Mouse (Mus musculus): ENCODE results near the gene Tmem53. TPM values are rescaled to one million over a fixed set of nuclear protein-coding genes. Genes with fewer than 3 reads are reported as not detected.

Tmem53 gene
- polyA plus RNA-seq, 1 experiment from 2014 or later = 8.8 TPM

DNA sequence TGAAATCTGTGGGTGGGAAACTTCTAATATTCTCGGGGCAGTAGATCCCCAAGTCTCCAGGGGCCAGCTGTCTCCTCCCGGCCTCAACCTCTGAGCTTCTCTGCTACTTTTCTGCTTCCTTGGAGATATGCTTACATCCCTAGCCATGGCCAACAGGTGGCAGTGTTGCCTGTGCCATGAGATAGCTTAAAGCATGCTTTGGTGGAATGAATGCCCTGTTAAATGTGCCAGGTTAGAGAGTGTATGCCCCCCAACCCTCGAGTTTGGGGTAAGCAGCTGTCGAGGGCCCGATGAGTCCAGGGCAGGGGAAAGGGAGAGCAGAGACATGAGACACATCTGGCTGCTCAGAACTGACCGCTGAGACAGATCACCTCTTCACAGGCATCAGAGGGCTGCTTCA is 18.5 kb downstream of the Tmem53 start:
- H3K9me3 ChIP-seq = peaks cover 12% of the 10 kb centered on the region
- ATAC-seq (ENCODE audit: insufficient number of reproducible peaks, insufficient read depth, low FRiP score, low TSS enrichment, low read depth) = 0 out of 2 replicates have a peak, but pooled peaks have one; percentile 1
- peaks cover 51% of the 10 kb centered on the region for H3K36me3 ChIP-seq
- H3K27ac ChIP-seq = peak overlapping the region; percentile 20; the same call in 1 of the 2 replicates
- no peak overlapping the region for H3K4me3 ChIP-seq (replicated peaks)
- no peak overlapping the region for H3K4me2 ChIP-seq
- WGBS = 12% methylated on average over 6 of the region's 6 CpGs
- no peaks in the 10 kb centered on the region for H3K27me3 ChIP-seq
- peaks cover 26% of the 10 kb centered on the region for H3K4me1 ChIP-seq (replicated peaks)
- no peak overlapping the region for H3K9ac ChIP-seq (replicated peaks)

GRCm38 (mm10) chr4:117272459-117272858 is 20.7 kb downstream of the Tmem53 start:
- peaks cover 72% of the 10 kb centered on the region for H3K36me3 ChIP-seq
- H3K9ac ChIP-seq (replicated peaks) = no peak overlapping the region
- no peak overlapping the region for H3K4me3 ChIP-seq (replicated peaks)
- H3K9me3 ChIP-seq = peaks cover 12% of the 10 kb centered on the region
- ATAC-seq (ENCODE audit: insufficient number of reproducible peaks, insufficient read depth, low FRiP score, low TSS enrichment, low read depth) = peak; percentile 69
- H3K27me3 ChIP-seq = no peaks in the 10 kb centered on the region
- WGBS = 3% methylated on average over 12 of the region's 12 CpGs
- peaks cover 26% of the 10 kb centered on the region for H3K4me1 ChIP-seq (replicated peaks)
- H3K27ac ChIP-seq = peak overlapping the region; percentile 79
- H3K4me2 ChIP-seq = no peak overlapping the region

DNA sequence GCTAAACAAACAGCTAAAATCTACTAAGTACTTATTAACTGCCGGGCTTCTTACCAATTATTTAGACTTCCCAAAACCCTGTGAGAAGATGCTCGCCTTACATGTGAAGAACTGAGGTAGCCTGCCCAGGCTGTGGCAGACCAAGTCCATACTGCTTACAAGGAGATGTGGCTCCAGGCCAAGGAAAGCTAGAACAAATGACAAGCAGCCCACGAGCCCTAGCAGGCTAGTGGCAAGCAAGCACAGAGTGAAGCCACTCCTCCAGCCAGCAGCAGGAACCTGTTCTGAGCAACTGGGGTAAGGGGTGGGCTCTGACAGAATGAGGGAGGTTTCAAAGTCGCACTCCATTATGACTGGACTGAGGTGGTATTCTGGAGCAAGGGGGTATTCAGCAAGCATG is 23.0 kb downstream of the Tmem53 start:
- H3K36me3 ChIP-seq = peaks cover 89% of the 10 kb centered on the region
- H3K9me3 ChIP-seq = peaks cover 12% of the 10 kb centered on the region
- no peak overlapping the region for H3K9ac ChIP-seq (replicated peaks)
- H3K27me3 ChIP-seq = no peaks in the 10 kb centered on the region
- no peak for ATAC-seq (ENCODE audit: insufficient number of reproducible peaks, insufficient read depth, low FRiP score, low TSS enrichment, low read depth)
- no peak overlapping the region for H3K4me2 ChIP-seq
- H3K4me1 ChIP-seq (replicated peaks) = peaks cover 26% of the 10 kb centered on the region
- H3K4me3 ChIP-seq (replicated peaks) = no peak overlapping the region
- H3K27ac ChIP-seq = no peak overlapping the region
- WGBS = 93% methylated on average over 4 of the region's 4 CpGs

DNA sequence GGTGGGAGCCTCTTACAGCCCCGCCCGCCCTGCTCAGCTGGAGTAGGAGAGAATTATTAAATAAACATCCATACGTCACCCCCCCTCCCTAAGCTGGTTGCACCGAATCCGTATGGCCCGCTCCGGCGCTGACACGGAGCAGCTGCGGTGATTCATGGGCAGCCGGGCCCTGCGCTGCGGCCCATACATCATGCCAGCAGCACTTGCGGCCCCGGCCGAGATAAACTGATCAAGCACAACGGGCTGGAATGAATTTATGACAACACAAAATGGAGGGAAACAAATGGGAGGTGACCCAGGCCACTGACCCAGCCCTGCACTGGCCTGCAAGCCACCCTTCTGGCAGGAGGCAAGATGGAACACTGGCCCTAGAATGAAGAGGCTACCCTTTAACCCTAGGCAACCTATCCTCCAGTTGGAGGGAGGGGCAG is 24.5 kb downstream of the Tmem53 start:
- ATAC-seq (ENCODE audit: insufficient number of reproducible peaks, insufficient read depth, low FRiP score, low TSS enrichment, low read depth) = no peak
- Histone ChIP-seq H3K27me3 (no peaks in the 10 kb centered on the region), H3K27ac (no peak overlapping the region), H3K4me2 (no peak overlapping the region), H3K9me3 (peaks cover 12% of the 10 kb centered on the region), H3K36me3 (peaks cover 100% of the 10 kb centered on the region), H3K4me3 (replicated peaks) (no peak overlapping the region), H3K4me1 (replicated peaks) (peaks cover 39% of the 10 kb centered on the region), H3K9ac (replicated peaks) (0 out of 2 replicates have a peak overlapping the region, but pooled peaks have one; percentile 8)
- WGBS = 81% methylated on average over 17 of the region's 17 CpGs

GRCm38 (mm10) chr4:117277021-117277420 is 25.3 kb downstream of the Tmem53 start:
- H3K27me3 ChIP-seq = no peaks in the 10 kb centered on the region
- H3K4me1 ChIP-seq (replicated peaks) = peaks cover 37% of the 10 kb centered on the region
- no peak overlapping the region for H3K4me3 ChIP-seq (replicated peaks)
- H3K4me2 ChIP-seq = no peak overlapping the region
- ATAC-seq (ENCODE audit: insufficient number of reproducible peaks, insufficient read depth, low FRiP score, low TSS enrichment, low read depth) = no peak
- 85% methylated on average over 13 of the region's 13 CpGs for WGBS
- no peak overlapping the region for H3K27ac ChIP-seq
- H3K36me3 ChIP-seq = peaks cover 100% of the 10 kb centered on the region
- no peak overlapping the region for H3K9ac ChIP-seq (replicated peaks)
- H3K9me3 ChIP-seq = peaks cover 12% of the 10 kb centered on the region

GRCm38 (mm10) chr4:117277687-117278086 is 25.9 kb downstream of the Tmem53 start:
- Histone ChIP-seq H3K9me3 (peaks cover 12% of the 10 kb centered on the region), H3K4me3 (replicated peaks) (no peak overlapping the region), H3K4me1 (replicated peaks) (peaks cover 30% of the 10 kb centered on the region), H3K9ac (replicated peaks) (no peak overlapping the region), H3K4me2 (no peak overlapping the region), H3K27me3 (no peaks in the 10 kb centered on the region), H3K27ac (no peak overlapping the region), H3K36me3 (peaks cover 100% of the 10 kb centered on the region)
- no peak for ATAC-seq (ENCODE audit: insufficient number of reproducible peaks, insufficient read depth, low FRiP score, low TSS enrichment, low read depth)
- WGBS = 94% methylated on average over 7 of the region's 7 CpGs

GRCm38 (mm10) chr4:117278381-117279252 is 26.9 kb downstream of the Tmem53 start:
- Histone ChIP-seq H3K36me3 (peaks cover 100% of the 10 kb centered on the region), H3K4me1 (replicated peaks) (peaks cover 30% of the 10 kb centered on the region), H3K27ac (no peak overlapping the region), H3K4me2 (no peak overlapping the region), H3K27me3 (no peaks in the 10 kb centered on the region), H3K9ac (replicated peaks) (no peak overlapping the region), H3K9me3 (peaks cover 12% of the 10 kb centered on the region), H3K4me3 (replicated peaks) (no peak overlapping the region)
- no peak for ATAC-seq (ENCODE audit: insufficient number of reproducible peaks, insufficient read depth, low FRiP score, low TSS enrichment, low read depth)
- 79% methylated on average over 10 of the region's 10 CpGs for WGBS

- Histone ChIP-seq H3K9me3 (peaks cover 8% of the 10 kb centered on the region), H3K27me3 (no peaks in the 10 kb centered on the region), H3K9ac (replicated peaks) (no peak overlapping the region), H3K4me1 (replicated peaks) (peaks cover 36% of the 10 kb centered on the region), H3K36me3 (peaks cover 100% of the 10 kb centered on the region), H3K27ac (no peak overlapping the region), H3K4me3 (replicated peaks) (no peak overlapping the region), H3K4me2 (no peak overlapping the region)
- no peak for ATAC-seq (ENCODE audit: insufficient number of reproducible peaks, insufficient read depth, low FRiP score, low TSS enrichment, low read depth)
- WGBS = 51% methylated on average over 2 of the region's 2 CpGs
Measured at GRCm38 (mm10) chr4:117279253-117279642, 27.5 kb downstream of the Tmem53 start.

DNA sequence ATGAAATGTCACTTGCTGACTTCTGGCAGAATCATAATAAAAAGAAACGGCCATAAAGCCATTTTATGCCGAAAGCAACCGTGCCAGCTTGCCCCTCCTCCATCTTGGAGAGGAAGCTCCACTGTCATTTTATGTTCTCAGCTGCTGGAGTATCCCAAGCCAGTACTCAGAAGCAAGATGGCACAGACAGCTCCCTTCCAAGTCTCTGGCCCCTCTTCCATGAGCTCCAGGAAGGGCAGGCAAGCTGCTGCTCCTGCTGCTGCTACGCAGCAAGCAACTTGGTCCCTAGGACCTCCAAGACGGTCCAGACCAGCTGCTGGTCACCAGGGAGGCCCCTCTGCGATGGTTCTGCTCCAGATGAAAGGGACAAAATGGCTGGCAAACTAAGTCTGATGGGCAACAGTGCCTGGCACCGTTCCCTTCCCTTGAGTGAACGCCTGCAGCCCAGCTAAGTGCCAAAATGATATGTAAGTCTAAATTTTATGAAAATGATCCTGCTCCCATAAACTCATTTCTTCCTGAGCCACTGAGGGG is 28.7 kb downstream of the Tmem53 start:
- no peak overlapping the region for H3K4me3 ChIP-seq (replicated peaks)
- no peak overlapping the region for H3K9ac ChIP-seq (replicated peaks)
- peaks cover 100% of the 10 kb centered on the region for H3K36me3 ChIP-seq
- H3K4me2 ChIP-seq = no peak overlapping the region
- WGBS = 65% methylated on average over 8 of the region's 8 CpGs
- 0 out of 2 replicates have a peak overlapping the region, but pooled peaks have one; percentile 1 for H3K27ac ChIP-seq
- H3K9me3 ChIP-seq = no peaks in the 10 kb centered on the region
- H3K4me1 ChIP-seq (replicated peaks) = peaks cover 48% of the 10 kb centered on the region
- H3K27me3 ChIP-seq = no peaks in the 10 kb centered on the region; the same call in 1 of the 2 replicates
- ATAC-seq (ENCODE audit: insufficient number of reproducible peaks, insufficient read depth, low FRiP score, low TSS enrichment, low read depth) = no peak

DNA sequence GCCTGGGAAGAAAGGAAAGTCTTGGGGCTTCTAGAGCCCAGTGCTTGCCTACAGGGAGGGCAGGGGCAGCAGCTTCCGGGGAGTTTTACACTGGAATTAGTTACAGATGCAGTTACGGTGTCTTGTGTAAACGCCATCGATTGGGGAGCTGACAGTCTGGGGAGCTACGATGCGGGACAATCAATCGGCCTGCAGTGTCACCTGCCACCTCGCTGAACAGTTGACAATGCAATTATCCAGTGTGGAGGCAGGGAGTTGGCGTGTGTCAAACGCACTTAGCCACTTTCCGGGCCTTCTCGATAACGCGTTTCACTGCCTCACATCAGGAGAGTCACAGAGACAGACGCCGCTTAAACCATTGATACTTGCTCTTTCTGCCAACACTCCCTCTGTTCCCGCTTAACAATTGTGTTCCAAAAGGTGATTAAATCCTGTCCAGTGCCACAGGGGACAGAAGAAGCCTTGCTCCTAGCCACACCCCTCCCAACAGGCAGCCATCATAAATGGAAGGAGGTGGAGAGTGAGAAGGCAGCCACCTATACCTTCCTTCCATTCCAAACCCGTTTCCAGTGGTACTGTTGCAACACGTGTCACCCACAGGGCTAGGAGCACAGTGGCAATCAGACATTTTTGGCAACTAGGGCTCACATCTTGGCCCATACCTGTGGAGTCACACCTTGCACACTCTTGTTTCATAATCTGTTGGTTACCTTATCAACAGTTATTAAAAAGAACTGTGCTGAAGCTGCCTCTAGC is 29.5 kb downstream of the Tmem53 start:
- H3K27me3 ChIP-seq = no peaks in the 10 kb centered on the region; the same call in 1 of the 2 replicates
- H3K27ac ChIP-seq = 0 out of 2 replicates have a peak overlapping the region, but pooled peaks have one; percentile 37
- H3K9me3 ChIP-seq = no peaks in the 10 kb centered on the region
- no peak overlapping the region for H3K4me3 ChIP-seq (replicated peaks)
- peaks cover 100% of the 10 kb centered on the region for H3K36me3 ChIP-seq
- WGBS = 35% methylated on average over 19 of the region's 19 CpGs
- peaks cover 49% of the 10 kb centered on the region for H3K4me1 ChIP-seq (replicated peaks)
- H3K9ac ChIP-seq (replicated peaks) = no peak overlapping the region; the same call in 1 of the 2 replicates
- ATAC-seq (ENCODE audit: insufficient number of reproducible peaks, insufficient read depth, low FRiP score, low TSS enrichment, low read depth) = no peak
- H3K4me2 ChIP-seq = no peak overlapping the region

All from limb, embryonic 12.5 days (tissue).